Mouse (Mus musculus) brown adipose tissue, adult 24 weeks (tissue): ENCODE data around the gene Sash3. TPM values are rescaled to one million over a fixed set of nuclear protein-coding genes. Genes with fewer than 3 reads are reported as not detected.
"Not testable (repeated sequence)": the region's sequence is repeated elsewhere in the genome, so short reads cannot be mapped to it uniquely, and the experiment has no call there.

Source experiments
- H3K27ac ChIP-seq: fragments of 200-500 bp; replicated peaks from 2 replicates; pipeline ENCODE4 v1.5.1; 2012; ENCODE audit warnings: low read depth, mild to moderate bottlenecking, low read length
- H3K4me1 ChIP-seq: fragments of 200-500 bp; 2 replicates; pipeline ENCODE4 v1.6.1; 2012; ENCODE audit warnings: low read length, mixed read lengths; ENCODE audit not compliant: control insufficient read depth, insufficient read depth, insufficient read length
- H3K4me3 ChIP-seq: fragments of 200-500 bp; 2 replicates; pipeline ENCODE4 v1.5.1; 2012; ENCODE audit warnings: low read depth, mild to moderate bottlenecking, low read length, moderate library complexity; ENCODE audit not compliant: insufficient read depth
- polyA plus RNA-seq: library from polyadenylated mRNA; stranded (reverse); fragments of >200 nt; gene quantifications from 2 replicates; pipeline ENCODE4 v1.2.4, GENCODE M21; 2012; ENCODE audit not compliant: missing spikeins, insufficient read depth, insufficient read length

Gene Sash3
- polyA plus RNA-seq, 1 experiment = 1.3 TPM

- Histone ChIP-seq H3K4me1 (no peaks in the 10 kb centered on the region; the same call in 1 of the 2 replicates), H3K27ac (no peak overlapping the region), H3K4me3 (peak overlapping the region; percentile 84)
Measured at GRCm38 (mm10) chrX:48207761-48208487, 61.7 kb downstream of the Sash3 start.

- H3K4me1 ChIP-seq = no peaks in the 10 kb centered on the region; the same call in 1 of the 2 replicates
- peak within 1 kb of the TSS; percentile 73 for H3K27ac ChIP-seq
- H3K4me3 ChIP-seq = peak within 1 kb of the TSS; percentile 84
Measured at GRCm38 (mm10) chrX:48208519-48209185, 62.4 kb downstream of the Sash3 start, which contains the start of gene Zdhhc9. Zdhhc9 (minus strand) TSS chrX:48208878.

GRCm38 (mm10) chrX:48209746-48210145, 63.5 kb downstream of the Sash3 start:
- H3K4me1 ChIP-seq = not testable (repeated sequence)

More at GRCm38 (mm10) chrX:48209746-48210145, 63.5 kb downstream of the Sash3 start:
- H3K27ac ChIP-seq, H3K4me3 ChIP-seq: not testable (repeated sequence)

Other genes with a start within 250 kb of the Sash3 start
- 9.1 and 9.3 TPM in 2 replicates for gene Ocrl, start 234.0 kb upstream of the Sash3 start, polyA plus RNA-seq
- 2.0 and 2.2 TPM in 2 replicates for gene Apln, start 111.6 kb upstream of the Sash3 start, polyA plus RNA-seq
- gene Xpnpep2, start 37.7 kb upstream of the Sash3 start, polyA plus RNA-seq = 1.2 and 3.1 TPM in 2 replicates
- gene Zdhhc9, start 62.4 kb downstream of the Sash3 start, polyA plus RNA-seq = 8.3 and 12.0 TPM in 2 replicates
- 5.1 and 5.6 TPM in 2 replicates for gene Utp14a, start 110.4 kb downstream of the Sash3 start, polyA plus RNA-seq
- 4.0 and 8.8 TPM in 2 replicates for gene Bcorl1, start 194.9 kb downstream of the Sash3 start, polyA plus RNA-seq